Mouse (Mus musculus): ENCODE measurements around the gene Jmy.
A peak's percentile ranks its signal among the peaks of the same experiment; 100 is the strongest.

Gene Jmy

GRCm38 (mm10) chr13:93459566-93459965, 40.0 kb downstream of the Jmy start:
- DNase-seq (ENCODE audit: low read depth in 1 of 2, low spot score in 2 of 2): no peak

GRCm38 (mm10) chr13:93458616-93459015, 41.0 kb downstream of the Jmy start:
- no peak for DNase-seq (ENCODE audit: low read depth in 1 of 2, low spot score in 2 of 2)

GRCm38 (mm10) chr13:93453275-93453674, 46.3 kb downstream of the Jmy start:
- DNase-seq (ENCODE audit: low read depth in 1 of 2, low spot score in 2 of 2): no peak

- no peak for DNase-seq (ENCODE audit: low read depth in 1 of 2, low spot score in 2 of 2)
Measured at GRCm38 (mm10) chr13:93440167-93440566, 59.4 kb downstream of the Jmy start.

- DNase-seq (ENCODE audit: low read depth in 1 of 2, low spot score in 2 of 2): no peak
Measured at GRCm38 (mm10) chr13:93429205-93429604, 70.4 kb downstream of the Jmy start.

- peak; percentile 3 to 16 for DNase-seq (ENCODE audit: low read depth in 1 of 2, low spot score in 2 of 2)
Measured at GRCm38 (mm10) chr13:93427920-93428876, 71.4 kb downstream of the Jmy start.

- DNase-seq (ENCODE audit: low read depth in 1 of 2, low spot score in 2 of 2): no peak
Measured at GRCm38 (mm10) chr13:93423224-93423623, 76.4 kb downstream of the Jmy start.

- no peak for DNase-seq (ENCODE audit: low read depth in 1 of 2, low spot score in 2 of 2)
Measured at GRCm38 (mm10) chr13:93419779-93420178, 79.8 kb downstream of the Jmy start.

- no peak for DNase-seq (ENCODE audit: low read depth in 1 of 2, low spot score in 2 of 2)
Measured at GRCm38 (mm10) chr13:93418292-93418691, 81.3 kb downstream of the Jmy start.

- DNase-seq (ENCODE audit: low read depth in 1 of 2, low spot score in 2 of 2): no peak
Measured at GRCm38 (mm10) chr13:93415055-93415454, 84.6 kb downstream of the Jmy start.

GRCm38 (mm10) chr13:93410343-93410742, 89.3 kb downstream of the Jmy start:
- DNase-seq (ENCODE audit: low read depth in 1 of 2, low spot score in 2 of 2): no peak

- DNase-seq (ENCODE audit: low read depth in 1 of 2, low spot score in 2 of 2): no peak
Measured at GRCm38 (mm10) chr13:93406855-93407254, 92.8 kb downstream of the Jmy start.

GRCm38 (mm10) chr13:93401947-93402346, 97.7 kb downstream of the Jmy start:
- no peak for DNase-seq (ENCODE audit: low read depth in 1 of 2, low spot score in 2 of 2)

GRCm38 (mm10) chr13:93399710-93400216, 99.8 kb downstream of the Jmy start:
- no peak for DNase-seq (ENCODE audit: low read depth in 1 of 2, low spot score in 2 of 2)

- no peak for DNase-seq (ENCODE audit: low read depth in 1 of 2, low spot score in 2 of 2)
Measured at GRCm38 (mm10) chr13:93389242-93389625, 110.4 kb downstream of the Jmy start.

GRCm38 (mm10) chr13:93388594-93389241, 110.9 kb downstream of the Jmy start:
- no peak for DNase-seq (ENCODE audit: low read depth in 1 of 2, low spot score in 2 of 2)

GRCm38 (mm10) chr13:93387440-93387839, 112.2 kb downstream of the Jmy start:
- DNase-seq (ENCODE audit: low read depth in 1 of 2, low spot score in 2 of 2): no peak

GRCm38 (mm10) chr13:93385147-93385546, 114.5 kb downstream of the Jmy start:
- DNase-seq (ENCODE audit: low read depth in 1 of 2, low spot score in 2 of 2): no peak

GRCm38 (mm10) chr13:93384481-93384880, 115.1 kb downstream of the Jmy start:
- no peak for DNase-seq (ENCODE audit: low read depth in 1 of 2, low spot score in 2 of 2)

- DNase-seq (ENCODE audit: low read depth in 1 of 2, low spot score in 2 of 2): no peak
Measured at GRCm38 (mm10) chr13:93383620-93384019, 116.0 kb downstream of the Jmy start.

- no peak for DNase-seq (ENCODE audit: low read depth in 1 of 2, low spot score in 2 of 2)
Measured at GRCm38 (mm10) chr13:93383092-93383491, 116.5 kb downstream of the Jmy start.

- DNase-seq (ENCODE audit: low read depth in 1 of 2, low spot score in 2 of 2): no peak
Measured at GRCm38 (mm10) chr13:93381301-93381700, 118.3 kb downstream of the Jmy start.
